Mouse (Mus musculus) intestine, embryonic 14.5 days (tissue): Measurements from ENCODE around the gene Fry. TPM values are rescaled to one million over a fixed set of nuclear protein-coding genes. Genes with fewer than 3 reads are reported as not detected.

Experiments
- ATAC-seq: fragments of 200-750 bp; cut with Nextera tagmentation; replicated peaks from 2 replicates; pipeline ENCODE4 v1.8.0; 2017; ENCODE audit warnings: low read depth, moderate number of reproducible peaks, moderate TSS enrichment, moderate library complexity; ENCODE audit not compliant: low FRiP score, low TSS enrichment
- DNase-seq: peaks from one replicate; pipeline ENCODE4 v3.0.0-alpha.2; 2018; ENCODE audit warnings: low spot score
- H3K27ac ChIP-seq: fragments of 300-500 bp; sonication (generic); 2 replicates; pipeline ENCODE4 v1.5.1; 2014; ENCODE audit warnings: low read depth, mild to moderate bottlenecking, control low read depth
- H3K27me3 ChIP-seq: fragments of 300-500 bp; sonication (generic); replicated peaks from 2 replicates; pipeline ENCODE4 v1.6.1; 2014; ENCODE audit warnings: low read length, control low read depth; ENCODE audit not compliant: control insufficient read depth, insufficient read depth
- H3K36me3 ChIP-seq: fragments of 300-500 bp; sonication (generic); 2 replicates; pipeline ENCODE4 v1.6.1; 2014; ENCODE audit warnings: low read length, control low read depth; ENCODE audit not compliant: control insufficient read depth, insufficient read depth
- H3K4me1 ChIP-seq: fragments of 300-500 bp; sonication (generic); replicated peaks from 2 replicates; pipeline ENCODE4 v1.6.1; 2014; ENCODE audit warnings: low read length, control low read depth, mixed read lengths; ENCODE audit not compliant: control insufficient read depth, insufficient read depth
- H3K4me2 ChIP-seq: fragments of 300-500 bp; sonication (generic); 2 replicates; pipeline ENCODE4 v1.6.1; 2014; ENCODE audit warnings: low read length
- H3K4me3 ChIP-seq: fragments of 300-500 bp; sonication (generic); 2 replicates; pipeline ENCODE4 v1.5.1; 2014; ENCODE audit warnings: low read depth, low read length, control low read depth, mixed read lengths
- H3K9ac ChIP-seq: fragments of 300-500 bp; sonication (generic); 2 replicates; pipeline ENCODE4 v1.6.1; 2014; ENCODE audit warnings: mild to moderate bottlenecking, low read length
- H3K9me3 ChIP-seq: fragments of 300-500 bp; sonication (generic); 2 replicates; pipeline ENCODE4 v1.6.1; 2016; ENCODE audit warnings: low read length, control low read depth; ENCODE audit not compliant: control insufficient read depth
- WGBS: fragments of 180-500 bp; shearing (Covaris S2); extraction: QIAGEN DNeasy Blood & Tissue Kit; methylation state at CpG from one replicate; pipeline ENCODE4 v1.1.7; 2014; 5-methylcytosine and 5-hydroxymethylcytosine counted together
- polyA plus RNA-seq: library from polyadenylated mRNA; unstranded; fragments of >200 nt; fragmentation: Nextera tagmentation; extraction: Ambion mirVana; gene quantifications from 2 replicates; pipeline ENCODE4 v1.2.1, GENCODE M21; 2014

Gene Fry
- polyA plus RNA-seq, 1 experiment from 2014 or later = 11.6 TPM

DNA sequence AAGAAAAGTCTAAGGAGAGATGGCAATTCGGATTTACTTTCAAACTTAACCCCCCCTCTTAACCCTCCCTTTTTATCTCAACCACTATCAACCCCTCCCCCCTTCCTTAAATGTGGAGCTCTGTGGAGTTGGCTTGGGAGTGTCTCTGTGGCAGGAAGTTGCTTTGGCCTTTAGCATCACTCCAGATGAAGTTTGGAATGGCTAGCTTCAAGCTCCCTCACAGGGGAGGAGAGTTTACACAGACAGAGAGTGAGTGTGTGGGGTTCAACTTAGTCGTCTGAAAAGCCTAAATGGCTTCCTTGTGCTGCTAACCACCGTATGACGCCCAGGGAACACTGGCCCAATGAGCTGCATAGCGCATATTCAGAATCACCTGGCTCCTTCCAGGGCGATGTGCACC is 145.2 kb downstream of the Fry start:
- 72% methylated on average over 6 of the region's 6 CpGs for WGBS
- Histone ChIP-seq H3K27ac (no peak overlapping the region; the same call in 1 of the 2 replicates), H3K4me1 (peaks cover 31% of the 10 kb centered on the region), H3K4me3 (no peak overlapping the region), H3K9me3 (0 out of 2 replicates have a peak, but pooled peaks cover 4% of the 10 kb centered on the region), H3K36me3 (no peaks in the 10 kb centered on the region), H3K4me2 (no peak overlapping the region), H3K9ac (no peak overlapping the region), H3K27me3 (no peaks in the 10 kb centered on the region)
- DNase-seq (no peak), ATAC-seq (no peak)

DNA sequence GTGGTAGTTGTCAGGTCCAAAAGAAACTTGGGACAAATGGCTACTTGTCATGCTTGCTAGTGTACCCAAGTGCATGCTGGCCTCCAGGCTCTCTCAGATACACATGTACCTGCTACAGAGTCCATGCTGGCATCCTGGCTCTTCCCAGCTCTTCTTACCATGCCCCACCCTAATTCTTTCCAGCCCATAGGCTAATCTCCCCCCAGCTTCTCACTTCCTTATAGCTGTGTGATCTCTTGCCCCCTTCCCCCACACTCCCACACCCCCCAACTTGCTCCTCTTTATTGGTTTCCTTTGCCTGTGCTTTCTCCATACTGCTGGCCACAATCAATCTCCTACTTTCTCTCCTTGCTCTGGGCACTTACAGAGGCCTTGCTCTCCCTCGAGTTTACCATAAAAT is 146.6 kb downstream of the Fry start:
- DNase-seq (no peak), ATAC-seq (0 out of 2 replicates have a peak, but pooled peaks have one; percentile 28)
- H3K9me3 ChIP-seq = 0 out of 2 replicates have a peak, but pooled peaks cover 4% of the 10 kb centered on the region
- H3K27ac ChIP-seq = no peak overlapping the region
- H3K4me2 ChIP-seq = no peak overlapping the region
- no peaks in the 10 kb centered on the region for H3K27me3 ChIP-seq
- H3K4me1 ChIP-seq = peaks cover 26% of the 10 kb centered on the region
- 36% methylated on average over 1 of the region's 1 CpGs for WGBS
- no peak overlapping the region for H3K4me3 ChIP-seq
- no peaks in the 10 kb centered on the region for H3K36me3 ChIP-seq
- no peak overlapping the region for H3K9ac ChIP-seq

DNA sequence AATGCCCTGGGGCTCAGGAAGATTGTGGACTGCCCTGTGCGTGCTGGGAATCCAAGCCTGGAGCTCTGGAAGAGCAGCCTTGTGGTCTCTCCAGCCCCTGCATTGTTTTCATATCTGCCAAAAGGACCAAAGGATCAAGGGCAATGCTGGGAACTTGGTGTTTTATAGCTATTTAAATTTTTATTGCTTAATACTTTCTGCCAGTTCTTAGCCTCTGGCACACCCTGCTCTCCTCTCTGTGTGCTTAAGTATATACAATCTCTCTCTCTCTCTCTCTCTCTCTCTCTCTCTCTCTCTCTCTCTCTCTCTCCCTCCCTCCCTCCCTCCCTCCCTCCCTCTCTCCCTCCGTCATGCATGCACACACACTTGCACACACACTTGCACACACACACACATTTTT is 147.5 kb downstream of the Fry start:
- no peaks in the 10 kb centered on the region for H3K36me3 ChIP-seq
- no peaks in the 10 kb centered on the region for H3K27me3 ChIP-seq
- WGBS = 49% methylated on average over 2 of the region's 2 CpGs
- DNase-seq = no peak
- no peak overlapping the region for H3K4me2 ChIP-seq
- no peak overlapping the region for H3K9ac ChIP-seq
- 0 out of 2 replicates have a peak, but pooled peaks have one; percentile 45 for ATAC-seq
- no peak overlapping the region for H3K4me3 ChIP-seq
- H3K27ac ChIP-seq = no peak overlapping the region
- H3K9me3 ChIP-seq = 0 out of 2 replicates have a peak, but pooled peaks cover 4% of the 10 kb centered on the region
- H3K4me1 ChIP-seq = peaks cover 26% of the 10 kb centered on the region; the same call in 1 of the 2 replicates

DNA sequence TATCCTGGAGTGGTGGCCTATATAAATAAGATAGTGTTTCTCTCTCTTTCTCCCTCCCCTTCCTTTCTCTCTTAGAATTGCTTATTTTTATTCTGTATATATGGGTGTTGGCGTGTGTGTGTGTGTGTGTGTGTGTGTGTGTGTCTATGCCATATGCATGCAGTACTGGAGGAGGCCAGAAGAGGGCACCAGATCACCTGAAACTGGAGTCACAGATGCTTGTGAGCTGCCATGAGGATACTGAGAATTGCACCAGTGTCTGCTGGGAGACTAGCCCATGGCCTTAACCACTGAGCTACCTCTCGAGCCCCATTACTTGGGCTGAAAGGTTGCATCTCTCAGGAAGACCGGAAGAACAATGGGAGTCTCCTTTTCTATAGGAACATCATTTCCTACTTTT is 149.8 kb downstream of the Fry start:
- ATAC-seq (no peak), DNase-seq (no peak)
- WGBS = 95% methylated on average over 3 of the region's 3 CpGs
- no peaks in the 10 kb centered on the region for H3K27me3 ChIP-seq
- H3K27ac ChIP-seq = no peak overlapping the region
- no peaks in the 10 kb centered on the region for H3K36me3 ChIP-seq
- H3K9ac ChIP-seq = no peak overlapping the region
- H3K4me2 ChIP-seq = no peak overlapping the region
- H3K4me1 ChIP-seq = peaks cover 15% of the 10 kb centered on the region; the same call in 1 of the 2 replicates
- no peak overlapping the region for H3K4me3 ChIP-seq
- H3K9me3 ChIP-seq = 0 out of 2 replicates have a peak, but pooled peaks cover 4% of the 10 kb centered on the region

DNA sequence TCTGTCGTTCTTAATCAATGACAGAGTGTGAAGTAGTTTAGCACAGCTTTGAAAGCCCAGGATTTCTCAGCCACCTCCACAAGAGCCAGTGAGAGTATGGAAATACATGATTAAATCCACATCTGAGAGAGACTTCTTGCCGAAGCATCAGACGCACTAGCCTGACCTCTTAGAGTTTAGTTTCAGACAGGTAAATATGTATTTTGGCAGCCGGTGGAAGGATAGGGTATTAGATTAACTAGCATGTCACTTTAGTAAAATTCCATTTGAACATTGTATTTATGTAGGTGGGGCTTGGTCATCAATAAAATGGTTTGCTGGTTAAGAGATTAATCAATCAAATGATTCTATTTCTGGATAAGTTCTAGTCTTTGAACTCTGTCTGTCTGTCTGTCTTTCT is 152.0 kb downstream of the Fry start:
- DNase-seq (no peak), ATAC-seq (no peak)
- 48% methylated on average over 4 of the region's 4 CpGs for WGBS
- 0 out of 2 replicates have a peak, but pooled peaks cover 4% of the 10 kb centered on the region for H3K9me3 ChIP-seq
- H3K27ac ChIP-seq = no peak overlapping the region
- H3K9ac ChIP-seq = no peak overlapping the region
- H3K36me3 ChIP-seq = no peaks in the 10 kb centered on the region
- H3K4me1 ChIP-seq = 0 out of 2 replicates have a peak, but pooled peaks cover 9% of the 10 kb centered on the region
- H3K27me3 ChIP-seq = no peaks in the 10 kb centered on the region
- H3K4me2 ChIP-seq = 0 out of 2 replicates have a peak overlapping the region, but pooled peaks have one; percentile 8
- no peak overlapping the region for H3K4me3 ChIP-seq

DNA sequence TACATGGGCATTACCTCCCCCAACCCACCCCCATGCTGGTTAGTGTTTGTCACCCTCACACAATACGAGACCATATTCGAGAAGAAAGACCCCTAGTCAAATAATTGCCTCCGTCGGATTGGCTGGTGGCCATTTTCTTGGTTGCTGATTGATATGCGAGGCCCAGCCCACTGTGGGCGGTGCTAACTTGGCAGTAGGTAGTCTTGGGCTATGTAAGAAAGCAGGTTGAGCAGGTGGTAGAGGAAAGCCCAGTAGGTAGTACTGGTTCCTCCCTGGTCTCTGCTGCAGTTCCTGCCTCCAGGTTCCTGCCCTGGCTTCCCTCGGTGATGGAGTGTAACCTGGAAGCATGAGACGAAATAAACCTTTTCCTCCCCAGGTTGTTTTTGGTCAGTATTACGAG is 153.7 kb downstream of the Fry start:
- no peak overlapping the region for H3K27ac ChIP-seq
- H3K9me3 ChIP-seq = 0 out of 2 replicates have a peak, but pooled peaks cover 4% of the 10 kb centered on the region
- no peaks in the 10 kb centered on the region for H3K36me3 ChIP-seq
- no peak overlapping the region for H3K4me3 ChIP-seq
- H3K4me2 ChIP-seq = no peak overlapping the region
- 0 out of 2 replicates have a peak, but pooled peaks cover 4% of the 10 kb centered on the region for H3K4me1 ChIP-seq
- H3K9ac ChIP-seq = no peak overlapping the region
- no peaks in the 10 kb centered on the region for H3K27me3 ChIP-seq
- ATAC-seq (no peak), DNase-seq (no peak)
- WGBS = 93% methylated on average over 9 of the region's 9 CpGs

DNA sequence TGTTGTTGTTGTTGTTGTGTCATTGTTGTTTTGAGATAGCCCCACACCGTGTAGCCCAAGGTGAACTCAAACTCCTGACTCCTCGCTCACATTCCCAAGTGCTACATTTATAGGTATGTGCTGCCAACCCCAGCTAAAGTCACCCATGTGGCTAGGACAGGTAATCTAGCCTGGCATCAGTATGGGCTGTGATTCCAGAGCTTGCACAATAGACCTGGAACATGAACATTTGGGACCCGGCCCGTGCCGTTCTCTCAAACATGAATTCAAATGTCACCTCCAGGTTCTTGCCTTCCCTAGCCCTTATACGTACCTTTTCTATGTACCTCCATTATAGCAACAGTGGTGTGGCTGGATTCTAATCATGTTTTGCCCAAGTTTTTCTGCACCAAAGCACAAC is 156.9 kb downstream of the Fry start:
- no peaks in the 10 kb centered on the region for H3K27me3 ChIP-seq

DNA sequence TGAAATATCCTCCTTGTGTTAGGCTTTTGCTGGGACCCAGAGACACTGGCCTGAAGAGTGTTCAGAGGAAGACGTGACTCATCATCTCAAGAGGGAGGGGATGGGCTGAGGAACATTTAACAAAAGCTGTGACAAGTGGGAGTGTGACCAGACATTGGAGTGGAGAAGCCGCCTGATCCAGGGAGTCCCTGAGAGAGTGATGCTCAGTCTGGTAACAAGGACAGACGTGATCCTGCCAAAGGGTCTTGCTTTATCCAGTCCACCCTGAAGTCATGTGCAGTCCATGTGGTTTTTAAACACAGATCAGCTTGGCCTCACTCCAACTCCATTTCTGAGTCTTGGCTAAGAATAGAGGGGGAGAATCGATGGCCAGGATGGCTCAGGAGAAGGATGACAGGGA is 158.2 kb downstream of the Fry start:
- no peak overlapping the region for H3K27ac ChIP-seq
- ATAC-seq (no peak), DNase-seq (no peak)
- no peaks in the 10 kb centered on the region for H3K4me1 ChIP-seq
- no peak overlapping the region for H3K4me3 ChIP-seq
- 50% methylated on average over 4 of the region's 4 CpGs for WGBS
- no peaks in the 10 kb centered on the region for H3K27me3 ChIP-seq
- no peak overlapping the region for H3K9ac ChIP-seq
- 0 out of 2 replicates have a peak, but pooled peaks cover 3% of the 10 kb centered on the region for H3K9me3 ChIP-seq
- no peaks in the 10 kb centered on the region for H3K36me3 ChIP-seq
- H3K4me2 ChIP-seq = no peak overlapping the region

More for the DNA sequence above, 156.9 kb downstream of the Fry start:
- no peaks in the 10 kb centered on the region for H3K9me3 ChIP-seq
- no peaks in the 10 kb centered on the region for H3K36me3 ChIP-seq
- H3K4me1 ChIP-seq = no peaks in the 10 kb centered on the region
- no peak overlapping the region for H3K9ac ChIP-seq
- ATAC-seq (no peak), DNase-seq (no peak)
- H3K4me3 ChIP-seq = no peak overlapping the region
- H3K27ac ChIP-seq = no peak overlapping the region
- no peak overlapping the region for H3K4me2 ChIP-seq
- WGBS = 94% methylated on average over 6 of the region's 6 CpGs

DNA sequence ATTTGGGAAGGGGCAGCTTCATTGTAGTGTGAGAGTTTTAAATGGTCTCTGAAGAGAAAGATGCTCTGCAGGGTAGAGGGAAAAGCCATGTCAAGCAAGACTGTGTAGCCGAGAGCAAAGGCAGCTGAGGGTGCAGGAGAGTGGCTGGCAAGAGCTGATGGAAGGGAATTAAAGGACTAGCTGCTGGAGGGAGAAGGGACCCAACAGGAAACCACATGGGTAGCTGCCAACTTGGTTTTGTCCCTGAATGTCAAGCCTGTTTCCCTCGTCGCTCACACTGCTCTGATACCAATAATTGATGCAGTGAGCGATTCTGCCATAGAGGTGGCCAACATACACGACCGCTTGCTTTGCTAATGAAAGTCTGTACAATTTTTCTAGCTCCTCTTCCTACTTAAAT is 160.9 kb downstream of the Fry start:
- H3K27ac ChIP-seq = no peak overlapping the region
- 83% methylated on average over 6 of the region's 6 CpGs for WGBS

More for the DNA sequence above, 160.9 kb downstream of the Fry start:
- DNase-seq (no peak), ATAC-seq (no peak)
- Histone ChIP-seq H3K4me1 (no peaks in the 10 kb centered on the region), H3K4me3 (no peak overlapping the region), H3K4me2 (no peak overlapping the region), H3K9ac (no peak overlapping the region), H3K9me3 (0 out of 2 replicates have a peak, but pooled peaks cover 3% of the 10 kb centered on the region), H3K36me3 (no peaks in the 10 kb centered on the region), H3K27me3 (no peaks in the 10 kb centered on the region)
